Mouse (Mus musculus) CH12.LX (cell line): ENCODE results near the gene Zfp750. TPM values are rescaled to one million over a fixed set of nuclear protein-coding genes. Genes with fewer than 3 reads are reported as not detected.

Source experiments
- DNase-seq: peaks from one replicate; pipeline ENCODE4 v3.0.0-alpha.2; 2013; ENCODE audit errors: extremely low read depth
- H3K27ac ChIP-seq: 2 replicates; pipeline ENCODE4 v1.5.1; 2012; ENCODE audit warnings: low read depth, mild to moderate bottlenecking, control low read depth, moderate library complexity; ENCODE audit not compliant: insufficient read depth
- H3K27me3 ChIP-seq: replicated peaks from 2 replicates; pipeline ENCODE3; 2012; ENCODE audit warnings: inconsistent platforms
- H3K36me3 ChIP-seq, 2 experiments: replicated peaks in 1 of 2; 2 replicates each; pipeline versions ENCODE3 to v1.6.1; 2012; ENCODE audit warnings: inconsistent platforms in 1 of 2, low read length in 1 of 2, mild to moderate bottlenecking in 1 of 2, mixed read lengths in 1 of 2, moderate library complexity in 1 of 2; ENCODE audit not compliant: control insufficient read depth in 1 of 2, insufficient read depth in 1 of 2
- H3K4me1 ChIP-seq, 2 experiments: 2 replicates each; pipeline ENCODE4 v1.6.1; 2012; ENCODE audit warnings: inconsistent platforms in 1 of 2, moderate library complexity in 1 of 2; ENCODE audit not compliant: insufficient read depth in 2 of 2, control insufficient read depth in 1 of 2
- H3K4me2 ChIP-seq: 2 replicates; pipeline ENCODE4 v1.6.1; 2012; ENCODE audit warnings: low read depth, mild to moderate bottlenecking, control low read depth; ENCODE audit not compliant: poor library complexity, insufficient read depth, severe bottlenecking
- H3K4me3 ChIP-seq, 3 experiments: fragments of 150-350 bp in 1 of 3; sonication (generic) in 1 of 3; replicated peaks in 1 of 3; 2 replicates each; pipeline versions ENCODE3 to v1.5.1; 2011 to 2012; ENCODE audit warnings: low read depth in 2 of 3, low read length in 2 of 3, mild to moderate bottlenecking in 2 of 3, moderate library complexity in 2 of 3, control low read depth in 1 of 3, improper control_type of control experiment in 1 of 3, inconsistent platforms in 1 of 3, mixed read lengths in 1 of 3; ENCODE audit not compliant: poor library complexity in 1 of 3
- H3K79me2 ChIP-seq: replicated peaks from 2 replicates; pipeline ENCODE4 v1.6.1; 2012; ENCODE audit warnings: mild to moderate bottlenecking, moderate library complexity; ENCODE audit not compliant: control insufficient read depth, poor library complexity, insufficient read depth, severe bottlenecking; ENCODE audit errors: extremely low read depth
- H3K9ac ChIP-seq: 2 replicates; pipeline ENCODE4 v1.6.1; 2012; ENCODE audit warnings: low read depth, mild to moderate bottlenecking, control low read depth, moderate library complexity; ENCODE audit not compliant: insufficient read depth
- H3K9me3 ChIP-seq: replicated peaks from 2 replicates; pipeline ENCODE3; 2012; ENCODE audit warnings: low read length, inconsistent platforms, mixed read lengths
- CHD1 ChIP-seq: IDR thresholded peaks from 2 replicates; pipeline ENCODE4 v1.6.1; 2012; ENCODE audit warnings: low read depth, low read length, improper control_type of control experiment, inconsistent platforms
- CHD2 ChIP-seq: IDR thresholded peaks from 2 replicates; pipeline ENCODE4 v1.6.1; 2011; ENCODE audit warnings: low read length, improper control_type of control experiment
- CTCF ChIP-seq, 2 experiments: IDR thresholded peaks in 1 of 2; conservative IDR thresholded peaks in 1 of 2; 2 replicates each; pipeline ENCODE4 v1.5.1; 2011 to 2012; ENCODE audit warnings: low read depth in 2 of 2, low read length in 2 of 2, improper control_type of control experiment in 1 of 2, inconsistent platforms in 1 of 2, mild to moderate bottlenecking in 1 of 2, moderate library complexity in 1 of 2
- ELF1 ChIP-seq: IDR thresholded peaks from 2 replicates; pipeline ENCODE4 v1.6.1; 2014; ENCODE audit warnings: low read depth, mild to moderate bottlenecking, inconsistent platforms, low read length, improper control_type of control experiment
- ETS1 ChIP-seq: conservative IDR thresholded peaks from 2 replicates; pipeline ENCODE4 v1.6.1; 2012; ENCODE audit warnings: low read depth, mild to moderate bottlenecking, inconsistent platforms, low read length, improper control_type of control experiment, moderate library complexity
- HCFC1 ChIP-seq: IDR thresholded peaks from 2 replicates; pipeline ENCODE4 v1.6.1; 2012; ENCODE audit warnings: low read depth, mild to moderate bottlenecking, inconsistent platforms, low read length, improper control_type of control experiment
- IRF4 ChIP-seq: IDR thresholded peaks from 2 replicates; pipeline ENCODE4 v1.6.1; 2014; ENCODE audit warnings: low read depth, mild to moderate bottlenecking, inconsistent platforms, low read length, improper control_type of control experiment
- JUND ChIP-seq: conservative IDR thresholded peaks from 2 replicates; pipeline ENCODE4 v1.6.1; 2011; ENCODE audit warnings: low read depth, low read length, improper control_type of control experiment
- KAT2A ChIP-seq: IDR thresholded peaks from 2 replicates; pipeline ENCODE4 v1.6.1; 2012; ENCODE audit warnings: low read length, improper control_type of control experiment, inconsistent platforms; ENCODE audit not compliant: insufficient replicate concordance
- MAFK ChIP-seq: IDR thresholded peaks from 2 replicates; pipeline ENCODE4 v1.6.1; 2011; ENCODE audit warnings: low read length, improper control_type of control experiment; ENCODE audit not compliant: insufficient replicate concordance
- MAX ChIP-seq: IDR thresholded peaks from 2 replicates; pipeline ENCODE4 v1.6.1; 2011; ENCODE audit warnings: low read length, improper control_type of control experiment
- MAZ ChIP-seq: IDR thresholded peaks from 2 replicates; pipeline ENCODE4 v1.6.1; 2012; ENCODE audit warnings: low read depth, mild to moderate bottlenecking, inconsistent platforms, low read length, improper control_type of control experiment, moderate library complexity
- MEF2A ChIP-seq: IDR thresholded peaks from 2 replicates; pipeline ENCODE4 v1.6.1; 2014; ENCODE audit warnings: low read depth, mild to moderate bottlenecking, inconsistent platforms, low read length, improper control_type of control experiment, borderline replicate concordance
- NELFE ChIP-seq: IDR thresholded peaks from 2 replicates; pipeline ENCODE4 v1.6.1; 2011; ENCODE audit warnings: low read depth, low read length, improper control_type of control experiment
- NRF1 ChIP-seq: IDR thresholded peaks from 2 replicates; pipeline ENCODE4 v1.6.1; 2014; ENCODE audit warnings: low read depth, mild to moderate bottlenecking, inconsistent platforms, low read length, improper control_type of control experiment, moderate library complexity
- PAX5 ChIP-seq: IDR thresholded peaks from 2 replicates; pipeline ENCODE4 v1.6.1; 2012; ENCODE audit warnings: low read length, inconsistent platforms, mixed read lengths
- POLR2A ChIP-seq: IDR thresholded peaks from 2 replicates; pipeline ENCODE4 v1.6.1; 2011; ENCODE audit warnings: low read depth, mild to moderate bottlenecking, improper control_type of control experiment, low read length
- RAD21 ChIP-seq: IDR thresholded peaks from 2 replicates; pipeline ENCODE4 v1.6.1; 2011; ENCODE audit warnings: low read depth, mild to moderate bottlenecking, low read length, improper control_type of control experiment, moderate library complexity
- RCOR1 ChIP-seq: conservative IDR thresholded peaks from 2 replicates; pipeline ENCODE4 v1.6.1; 2012; ENCODE audit warnings: low read depth, mild to moderate bottlenecking, inconsistent platforms, low read length, improper control_type of control experiment
- SIN3A ChIP-seq: IDR thresholded peaks from 2 replicates; pipeline ENCODE4 v1.6.1; 2012; ENCODE audit warnings: low read length, improper control_type of control experiment, inconsistent platforms
- SMC3 ChIP-seq: IDR thresholded peaks from 2 replicates; pipeline ENCODE4 v1.6.1; 2011; ENCODE audit warnings: low read depth, low read length, improper control_type of control experiment
- TBP ChIP-seq: conservative IDR thresholded peaks from 2 replicates; pipeline ENCODE4 v1.6.1; 2011; ENCODE audit warnings: low read depth, low read length, improper control_type of control experiment
- TCF12 ChIP-seq: IDR thresholded peaks from 2 replicates; pipeline ENCODE4 v1.6.1; 2014; ENCODE audit warnings: low read depth, mild to moderate bottlenecking, inconsistent platforms, low read length, improper control_type of control experiment
- UBTF ChIP-seq: IDR thresholded peaks from 2 replicates; pipeline ENCODE4 v1.6.1; 2012; ENCODE audit warnings: low read depth, mild to moderate bottlenecking, inconsistent platforms, low read length, improper control_type of control experiment, moderate library complexity
- USF1 ChIP-seq: IDR thresholded peaks from 2 replicates; pipeline ENCODE4 v1.6.1; 2014; ENCODE audit warnings: low read depth, mild to moderate bottlenecking, inconsistent platforms, low read length, improper control_type of control experiment
- USF2 ChIP-seq: conservative IDR thresholded peaks from 2 replicates; pipeline ENCODE4 v1.6.1; 2011; ENCODE audit warnings: low read depth, low read length, improper control_type of control experiment
- ZNF384 ChIP-seq: IDR thresholded peaks from 2 replicates; pipeline ENCODE4 v1.6.1; 2012; ENCODE audit warnings: low read depth, low read length, improper control_type of control experiment, inconsistent platforms
- dilution Hi-C: fragments of 300-500 bp; cut with MboI; formaldehyde crosslinking; loops from 2 replicates; pipeline ENCODE4 v1.14.3; 2020; ENCODE audit warnings: low sequenced_read_pairs; ENCODE audit not compliant: extremely low pct_unique_long_range_greater_than_20kb, extremely low pct_ligation_motif_present
- in situ Hi-C: fragments of 300-500 bp; cut with MboI; formaldehyde crosslinking; loops from 3 replicates; pipeline ENCODE4 v1.14.3; 2019; ENCODE audit warnings: low sequenced_read_pairs, low pct_ligation_motif_present, low pct_unique_long_range_greater_than_20kb, mixed read lengths
- polyA plus RNA-seq: library from polyadenylated mRNA; unstranded; fragments of >175 nt; gene quantifications from 2 replicates; pipeline ENCODE4 v1.2.1, GENCODE M21; 2012; ENCODE audit warnings: low read depth; ENCODE audit not compliant: insufficient read length
- total RNA-seq, 2 experiments: library from RNA; depleted of rRNA; stranded (reverse); fragments of 300-350 nt in 1 of 2; fragments of >200 nt in 1 of 2; gene quantifications; 2 replicates each; pipeline ENCODE4 v1.2.3; 2012 to 2014

The Zfp750 gene
- total and polyA plus RNA-seq, 3 experiments: 0.11 to 0.54 (median 0.34) TPM

GRCm38 (mm10) chr11:121559527-121560293, 40.6 kb upstream of the Zfp750 start:
- Histone ChIP-seq H3K9ac (no peak overlapping the region), H3K9me3 (no peaks in the 10 kb centered on the region), H3K36me3 (peaks cover 8 to 57% of the 10 kb centered on the region in 2 experiments), H3K4me3 (no peak overlapping the region), H3K27me3 (no peaks in the 10 kb centered on the region), H3K27ac (no peak overlapping the region), H3K4me2 (no peak overlapping the region), H3K4me1 (peaks cover 2 to 47% of the 10 kb centered on the region in 2 experiments; a peak in 3 of 4 replicates), H3K79me2 (no peaks in the 10 kb centered on the region)
- dilution Hi-C loops: no loop called here
- no peak for DNase-seq
- TF ChIP-seq UBTF (no peak), ZNF384 (no peak), SMC3 (no peak), CHD1 (no peak), SIN3A (no peak), IRF4 (no peak), MAFK (no peak), NELFE (no peak), TBP (no peak), MEF2A (no peak), PAX5 (no peak), KAT2A (no peak), HCFC1 (no peak), JUND (no peak)
- in situ Hi-C loops: no loop called here

GRCm38 (mm10) chr11:121558522-121558921, 39.4 kb upstream of the Zfp750 start:
- dilution Hi-C loops (no loop called here), in situ Hi-C loops (no loop called here)
- H3K4me1 ChIP-seq: peaks cover 2 to 48% of the 10 kb centered on the region in 2 experiments; a peak in 3 of 4 replicates
- H3K27me3 ChIP-seq: no peaks in the 10 kb centered on the region
- no peak overlapping the region for H3K9ac ChIP-seq
- H3K9me3 ChIP-seq: no peaks in the 10 kb centered on the region
- no peaks in the 10 kb centered on the region for H3K79me2 ChIP-seq
- H3K36me3 ChIP-seq: peaks cover 2 to 47% of the 10 kb centered on the region in 2 experiments
- no peak for TF ChIP-seq USF1
- no peak for TF ChIP-seq JUND
- TF ChIP-seq NELFE: no peak
- no peak for TF ChIP-seq ZNF384
- no peak for TF ChIP-seq MAX
- no peak for TF ChIP-seq CHD2
- no peak for TF ChIP-seq CTCF (conservative IDR thresholded peaks at IDR 0.05 in 1 of 2, IDR thresholded peaks at IDR 0.05 in 1 of 2; ENCODE audit: low read depth in 2 of 2, low read length in 2 of 2)
- no peak for TF ChIP-seq ETS1
- TF ChIP-seq RCOR1: no peak
- no peak for TF ChIP-seq USF2
- no peak for TF ChIP-seq CHD1
- TF ChIP-seq KAT2A: no peak
- no peak for TF ChIP-seq ELF1
- TF ChIP-seq POLR2A: no peak
- no peak for TF ChIP-seq RAD21
- no peak for TF ChIP-seq HCFC1
- no peak for TF ChIP-seq MAZ
- TF ChIP-seq NRF1: no peak
- no peak for TF ChIP-seq SIN3A
- TF ChIP-seq TCF12: no peak
- no peak overlapping the region for H3K27ac ChIP-seq
- H3K4me2 ChIP-seq: no peak overlapping the region
- no peak for DNase-seq
- no peak overlapping the region for H3K4me3 ChIP-seq
